Comparison of ENCODE assay signal across 7 mouse cellular contexts in genomic region chr15:59954345-59954744, GRCm38 (mm10).
DNase-seq lines count a peak whose midpoint lies in the region.

No protein-coding gene starts in this region.

- DNase-seq in testis, postnatal 14 days (ENCODE audit: low spot score) = peak; percentile 29
- no peak for DNase-seq in testis, postnatal 10 days (ENCODE audit: low spot score)
- peak; percentile 32 to 40 for DNase-seq in frontal cortex, postnatal 10 days (ENCODE audit: low spot score in 2 of 2)
- peak; percentile 85 for DNase-seq in layer of hippocampus, adult 11-12 months (ENCODE audit: low spot score)
- DNase-seq in lung, postnatal 10 days = peak; percentile 43
- no peak for DNase-seq in yolk sac, embryonic 10.5 days (ENCODE audit: low spot score)
- no peak for DNase-seq in thymus, postnatal 4 days

Comparison
In these comparisons a context has a peak if more than half of its experiments do, and no peak if none do; other contexts are left out.
1. DNase-seq: peak in testis, postnatal 14 days (single experiment), frontal cortex, postnatal 10 days (2 of 2), layer of hippocampus, adult 11-12 months (single experiment) and lung, postnatal 10 days (single experiment); none in testis, postnatal 10 days (single experiment), yolk sac, embryonic 10.5 days (single experiment) and thymus, postnatal 4 days (single experiment).